Mouse (Mus musculus) leukemia stem cell, adult 10-12 weeks (primary cell): ENCODE data around the gene F7. TPM values are rescaled to one million over a fixed set of nuclear protein-coding genes. Genes with fewer than 3 reads are reported as not detected.

Experiments
- polyA plus RNA-seq: library from polyadenylated mRNA; stranded (reverse); fragments of >175 nt; gene quantifications from 2 replicates; pipeline ENCODE4 v1.2.3, GENCODE M21; 2012; ENCODE audit warnings: low replicate concordance

Gene F7
- 0.15 TPM in 1 of 2 replicates, not detected in the other for polyA plus RNA-seq

DNA sequence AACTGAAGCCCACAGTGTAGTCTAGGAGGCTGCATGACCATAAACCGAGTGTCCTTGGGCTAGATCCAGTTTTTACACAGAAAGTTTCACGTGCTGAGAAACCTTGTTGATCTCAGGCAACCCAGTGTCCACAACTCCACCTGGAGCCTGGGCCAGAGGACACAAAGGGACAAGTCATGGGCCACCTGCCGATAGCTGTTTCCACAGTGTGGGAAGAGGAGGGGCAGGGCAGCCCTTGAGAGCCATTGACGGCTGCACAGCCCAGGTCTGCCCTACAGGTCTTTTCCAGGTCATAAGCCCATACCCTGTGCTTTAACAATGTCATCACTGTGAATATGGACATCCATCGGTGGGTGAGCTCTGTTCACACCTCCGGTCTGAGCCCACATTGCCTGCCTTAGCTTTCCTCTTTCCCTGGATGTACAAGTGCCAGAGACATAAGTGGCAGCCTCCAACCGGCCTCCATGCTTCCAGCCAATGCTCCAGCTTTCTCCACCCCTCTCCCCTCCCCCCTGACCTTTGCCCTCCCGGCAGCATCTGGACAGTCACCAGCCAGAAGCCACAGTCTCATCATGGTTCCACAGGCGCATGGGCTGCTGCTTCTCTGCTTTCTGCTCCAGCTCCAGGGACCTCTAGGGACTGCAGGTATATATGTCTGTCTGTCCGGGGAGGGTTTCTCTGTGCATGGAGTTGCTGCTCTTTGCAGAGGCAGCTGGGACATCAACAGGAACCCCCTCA, at the start of gene F7:
Gene F7, plus strand, starts transcription at position 548 of the 738 bp plus-strand sequence.

DNA sequence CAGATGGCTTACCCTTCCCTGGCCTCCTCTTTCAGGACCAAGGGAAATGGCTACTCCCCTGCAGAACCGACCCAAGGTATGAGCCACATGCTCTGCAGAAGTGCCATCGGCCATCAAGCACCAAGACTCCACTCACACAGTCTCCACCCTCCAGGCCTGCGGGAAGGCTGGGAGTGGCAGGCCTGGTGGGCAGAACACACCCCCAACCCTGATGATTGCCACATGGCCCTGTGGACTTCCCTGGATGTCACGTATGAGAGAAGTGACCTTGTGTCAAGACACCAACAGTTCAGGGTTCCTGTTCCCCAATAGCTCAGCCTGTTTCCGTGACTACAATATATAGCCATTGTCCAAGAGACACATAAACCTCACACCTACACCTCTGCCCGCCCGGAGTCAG, 11.2 kb downstream of the F7 start, which contains the start of gene F10:
Gene F10, plus strand, starts transcription at position 294 of the 400 bp plus-strand sequence.

DNA sequence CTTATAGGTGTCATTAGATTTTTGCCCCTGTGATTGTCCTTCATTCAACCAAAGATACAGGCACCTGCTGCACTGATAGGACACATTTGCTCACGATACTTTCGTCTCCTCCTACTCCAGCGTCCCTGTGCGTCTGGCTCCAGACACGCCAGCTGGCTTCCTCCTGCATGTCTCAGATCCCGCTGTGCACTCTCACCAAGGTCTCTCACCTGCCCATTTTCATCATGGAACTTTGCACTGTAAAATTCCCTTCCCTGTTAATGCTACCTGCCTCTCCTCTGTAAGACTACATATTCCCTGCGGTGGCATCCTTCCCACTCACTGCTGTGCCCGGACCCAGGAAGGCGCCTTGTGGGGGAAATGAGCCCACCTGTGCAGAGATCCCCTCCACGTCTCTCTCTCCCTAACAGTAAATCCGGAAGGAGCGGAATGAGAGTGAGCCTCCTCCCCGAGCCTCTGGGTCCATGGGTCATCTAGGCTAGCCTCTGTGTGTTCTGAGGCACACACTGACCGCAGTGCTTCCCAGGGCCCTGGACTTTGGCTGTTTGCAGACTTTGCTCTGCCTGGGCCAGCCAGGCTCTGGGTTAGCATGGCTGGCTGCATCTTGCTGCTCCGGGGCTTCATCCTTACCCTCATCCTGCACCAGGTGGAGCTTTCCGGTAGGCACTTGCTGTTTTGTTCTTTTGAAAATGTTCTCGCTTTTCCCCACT, 34.8 kb downstream of the F7 start, which contains the start of gene Proz:
Gene Proz, plus strand, starts transcription at position 474 of the 710 bp plus-strand sequence.

Other genes with a start within 250 kb of the F7 start
- 1.0 and 1.9 TPM in 2 replicates for gene Mcf2l, start 152.2 kb upstream of the F7 start, polyA plus RNA-seq
- 0.20 and 2.8 TPM in 2 replicates for gene F10, start 11.3 kb downstream of the F7 start, polyA plus RNA-seq
- 0.08 TPM in 1 of 2 replicates, not detected in the other for gene Proz, start 34.9 kb downstream of the F7 start, polyA plus RNA-seq
- 7.4 and 34.0 TPM in 2 replicates for gene Pcid2, start 79.4 kb downstream of the F7 start, polyA plus RNA-seq
- 84.0 and 89.8 TPM in 2 replicates for gene Cul4a, start 79.6 kb downstream of the F7 start, polyA plus RNA-seq
- 115 and 382 TPM in 2 replicates for gene Lamp1, start 133.1 kb downstream of the F7 start, polyA plus RNA-seq
- gene Grtp1, start 174.6 kb downstream of the F7 start, polyA plus RNA-seq, result 7.6 and 10.3 TPM in 2 replicates
- gene Adprhl1, start 228.1 kb downstream of the F7 start, polyA plus RNA-seq, result not detected in 2 replicates